Mouse (Mus musculus) right cerebral cortex, postnatal 10 days (tissue): ENCODE measurements around the gene Mettl25.

Experiments
- DNase-seq, 2 experiments: peaks; one replicate each; pipeline ENCODE4 v3.0.0; 2021; ENCODE audit warnings: low spot score in 2 of 2

The Mettl25 gene

DNA sequence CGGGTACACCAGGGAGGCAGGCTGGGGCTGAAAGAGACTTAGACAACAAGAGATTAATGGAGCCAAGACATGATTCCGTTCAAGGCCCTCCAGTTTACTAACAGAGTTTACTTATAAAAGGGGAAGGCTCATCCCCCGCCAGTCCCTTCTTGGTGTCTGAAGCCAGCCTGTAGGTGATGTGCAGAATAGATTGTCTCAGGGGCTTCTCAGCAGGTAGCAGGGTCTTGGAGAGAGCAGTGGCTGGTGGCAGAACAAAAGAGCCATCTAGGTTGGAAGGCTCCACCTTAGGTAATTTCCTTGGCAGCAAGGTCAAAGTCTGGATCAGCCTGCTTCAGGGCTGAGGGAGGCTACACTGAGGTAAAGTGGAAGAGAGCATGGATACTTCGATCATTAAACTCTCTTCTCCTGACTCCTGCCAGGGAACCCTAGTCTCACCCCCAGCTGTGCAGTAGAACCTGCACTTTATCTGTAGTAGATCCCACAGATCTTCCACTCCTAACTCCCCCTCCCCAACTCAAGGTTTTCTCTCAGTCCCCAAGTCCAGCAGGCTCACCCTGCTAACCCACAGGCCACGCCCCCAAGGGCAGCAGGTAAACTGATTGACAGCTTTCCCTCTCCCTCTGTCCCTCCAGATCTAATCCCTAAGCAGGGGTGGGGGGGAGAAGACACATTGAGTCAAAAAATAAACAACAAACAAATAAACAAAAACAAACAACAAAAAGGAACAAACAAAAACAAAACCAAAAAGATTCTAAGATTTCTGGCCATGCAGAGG is 87.2 kb downstream of the Mettl25 start:
- DNase-seq: no peak

DNA sequence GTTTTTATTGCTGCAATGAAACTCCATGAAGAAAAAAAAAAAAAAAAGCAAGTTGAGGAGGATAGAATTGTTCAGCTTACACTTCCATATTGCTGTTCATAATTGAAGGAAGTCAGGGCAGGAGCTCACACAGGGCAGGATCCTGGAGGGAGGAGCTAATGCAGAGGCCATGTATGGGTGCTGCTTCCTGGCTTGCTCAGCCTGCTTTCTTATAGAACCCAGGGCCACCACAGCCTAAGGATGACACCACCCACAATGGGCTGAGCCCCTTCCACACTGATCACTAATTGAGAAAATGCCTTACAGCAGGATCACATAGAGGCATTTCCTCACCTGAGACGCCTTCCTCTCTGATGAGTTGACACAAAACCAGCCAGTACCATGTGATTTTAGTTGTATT is 95.2 kb downstream of the Mettl25 start:
- DNase-seq: no peak

DNA sequence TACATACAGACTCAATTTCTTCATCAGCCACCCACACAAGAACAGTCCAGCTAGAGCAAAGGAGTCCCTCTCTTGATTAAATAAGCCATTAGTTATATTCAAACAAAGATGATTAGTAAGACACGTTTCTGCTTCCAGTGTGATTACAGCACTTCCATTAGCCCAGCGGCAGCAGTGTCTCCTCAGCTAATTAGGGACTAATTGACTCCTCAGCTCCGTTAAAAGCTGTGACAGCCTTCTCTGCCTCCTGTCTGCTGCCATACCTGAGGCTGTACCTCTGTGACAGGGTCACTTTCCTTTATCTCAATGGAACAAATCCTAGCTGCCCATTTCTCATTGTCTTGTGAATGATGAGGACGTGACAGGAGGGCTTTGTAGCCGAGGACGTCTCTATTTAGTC is 99.4 kb downstream of the Mettl25 start:
- DNase-seq: no peak

DNA sequence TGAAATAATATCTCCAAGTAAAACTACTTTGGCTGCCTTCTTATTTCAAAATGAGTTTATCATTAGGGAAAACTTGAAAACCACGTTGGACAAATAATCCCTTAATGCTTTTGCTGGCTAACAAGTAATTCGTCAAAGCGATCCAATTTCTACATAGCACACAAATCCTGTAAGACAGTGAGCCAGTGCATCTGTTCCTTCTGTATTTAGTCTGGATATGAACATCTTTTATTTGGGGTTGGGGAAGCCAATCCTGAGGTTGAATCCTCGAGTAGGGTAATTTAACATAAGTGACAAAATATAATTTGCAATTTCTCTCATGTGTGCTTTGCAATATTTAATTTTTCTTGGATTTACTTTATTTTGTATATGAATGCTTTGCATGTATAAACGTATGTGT is 102.2 kb downstream of the Mettl25 start:
- DNase-seq: no peak

DNA sequence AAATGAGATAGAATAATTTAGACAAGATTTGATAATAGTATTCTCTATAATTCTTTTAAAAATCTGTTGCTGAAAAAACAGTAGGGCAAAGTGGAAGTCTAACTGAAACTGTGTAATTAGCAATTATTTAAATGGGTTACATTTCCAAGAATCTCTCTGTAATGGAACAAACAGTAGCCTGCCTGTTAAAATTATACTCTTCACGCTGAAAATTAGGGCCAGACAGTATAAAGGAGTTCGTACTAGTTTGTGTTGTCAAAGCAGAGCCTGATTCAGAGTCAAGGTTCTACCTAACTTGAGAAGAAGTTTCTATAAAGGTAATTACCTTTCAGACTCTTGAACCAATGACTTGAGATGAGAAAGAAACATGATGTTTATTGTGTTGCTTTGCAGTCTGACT is 113.4 kb downstream of the Mettl25 start:
- DNase-seq: no peak

DNA sequence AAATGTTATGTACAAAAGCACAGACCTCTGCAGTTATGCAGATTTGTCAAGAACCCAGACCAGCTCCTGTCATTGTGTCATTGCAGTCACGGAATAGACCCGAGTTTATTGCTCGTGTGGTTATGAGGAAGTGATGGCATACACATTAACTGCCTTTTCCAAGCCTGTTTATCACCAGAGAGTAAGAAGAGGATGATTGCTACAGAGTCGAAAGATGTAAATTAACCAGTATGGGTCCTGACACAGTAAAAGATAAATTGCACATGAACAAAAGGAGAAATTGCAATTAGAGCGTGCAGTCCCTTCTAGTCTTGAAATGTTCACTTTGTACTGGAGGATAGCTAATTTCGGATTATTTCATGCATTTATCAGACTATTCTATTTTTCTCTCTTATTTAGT is 113.8 kb downstream of the Mettl25 start:
- DNase-seq: no peak

DNA sequence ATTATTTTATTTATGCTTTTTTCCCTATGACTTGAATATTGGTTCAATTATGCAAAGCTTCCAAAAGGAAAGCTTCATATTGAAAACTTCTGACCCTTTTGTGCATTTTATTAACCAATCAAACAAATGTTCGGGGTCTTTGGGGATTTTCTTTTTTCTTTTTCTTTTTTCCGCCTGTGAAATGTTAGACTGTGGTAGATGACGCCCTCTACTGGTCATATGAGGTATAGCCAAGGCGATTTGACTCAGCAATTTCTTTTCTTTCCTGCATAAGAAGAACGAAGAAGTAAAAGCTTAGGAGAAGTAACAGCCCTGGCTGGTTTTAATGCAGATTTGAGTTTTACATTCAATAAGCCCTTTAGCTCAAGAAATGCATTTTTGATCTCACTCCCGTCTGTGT is 126.3 kb downstream of the Mettl25 start:
- DNase-seq: peak; percentile 26 to 50

DNA sequence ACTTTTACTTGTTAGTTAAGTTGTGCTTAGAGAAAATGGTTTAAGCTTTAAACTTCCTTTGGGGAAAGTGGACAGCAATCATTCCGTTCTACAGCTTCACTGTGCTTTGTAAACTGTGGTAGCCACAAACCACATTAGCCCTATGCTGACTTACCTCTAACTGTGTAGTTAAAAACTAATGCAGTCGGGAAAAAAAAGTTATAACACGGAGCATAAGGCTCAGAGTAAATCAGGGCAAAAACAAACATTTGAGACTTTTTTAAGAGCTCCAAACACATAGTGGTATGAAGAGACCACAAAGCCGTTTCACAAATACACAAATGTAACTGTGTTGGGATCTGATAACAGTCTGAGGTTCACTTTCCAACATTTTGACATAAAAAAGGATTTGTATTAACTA is 126.8 kb downstream of the Mettl25 start:
- DNase-seq: no peak

DNA sequence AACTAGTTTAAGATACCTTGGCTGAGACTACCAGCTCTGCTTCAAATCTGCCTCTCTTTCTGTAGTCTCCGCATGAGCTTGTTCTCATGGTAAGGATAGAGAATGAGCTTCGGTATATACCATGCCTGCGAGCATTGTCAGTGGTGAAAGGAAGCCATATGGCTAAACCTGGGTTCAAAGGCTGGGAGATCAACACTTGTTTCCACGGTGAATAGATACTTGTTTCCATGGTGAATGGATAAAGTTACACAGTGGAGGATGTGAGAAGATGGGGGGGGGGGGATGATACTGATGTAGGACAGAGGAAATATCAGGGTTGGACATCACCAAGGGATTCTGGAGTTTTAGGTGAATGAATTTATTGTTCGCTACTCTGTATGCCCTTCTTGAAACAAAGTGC is 128.0 kb downstream of the Mettl25 start:
- no peak for DNase-seq
